Mouse (Mus musculus): ENCODE data around the gene Zfp710.

DNA sequence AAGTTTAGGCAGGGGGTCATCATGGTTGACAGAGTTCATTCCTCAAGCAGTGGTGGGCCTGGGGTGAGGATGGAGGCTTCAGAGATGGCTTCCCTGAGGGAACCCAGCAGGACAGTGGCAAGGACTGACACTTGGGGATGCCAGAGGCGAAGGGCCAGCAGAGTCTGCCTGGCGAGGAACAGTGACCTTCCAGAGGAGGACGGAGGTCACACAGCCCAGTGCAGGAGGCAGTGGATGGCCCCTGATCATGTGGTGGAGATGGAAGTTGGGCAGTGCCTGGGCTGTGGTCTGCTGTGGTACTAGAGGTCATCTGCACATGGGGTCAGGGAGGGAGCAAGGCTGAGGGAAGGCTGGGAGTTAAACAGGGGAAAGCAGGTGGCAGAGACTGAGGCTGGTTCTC, 40.6 kb downstream of the Zfp710 start:
- TF ChIP-seq CTCF (IDR thresholded peaks at IDR 0.05; ENCODE audit: borderline replicate concordance, insufficient read depth, low read length) (no peak), POLR2A (IDR thresholded peaks at IDR 0.05; ENCODE audit: low read depth, low read length) (no peak)
